Mouse (Mus musculus) hindbrain, embryonic 14.5 days (tissue): ENCODE measurements at regions not wholly inside any gene's neighbourhood (a gene's known extent, or its start where the extent isn't known, plus 50 kb on each side); places are given as distances from the start of the nearest gene placed in this dataset.
"Not testable (repeated sequence)": the region's sequence is repeated elsewhere in the genome, so short reads cannot be mapped to it uniquely, and the experiment has no call there.

Experiments
- ATAC-seq: fragments of 200-750 bp; cut with Nextera tagmentation; 2 replicates; pipeline ENCODE4 v1.8.0; 2017; ENCODE audit warnings: moderate number of reproducible peaks, mild to moderate bottlenecking, moderate TSS enrichment, moderate library complexity; ENCODE audit not compliant: low FRiP score
- DNase-seq: peaks from one replicate; pipeline ENCODE4 v3.0.0-alpha.2; 2015; ENCODE audit warnings: low spot score
- H3K27ac ChIP-seq: fragments of 300-500 bp; sonication (generic); 2 replicates; pipeline ENCODE4 v1.5.1; 2014; ENCODE audit warnings: mild to moderate bottlenecking, moderate library complexity
- H3K27me3 ChIP-seq: fragments of 300-500 bp; sonication (generic); 2 replicates; pipeline ENCODE4 v1.6.1; 2014; ENCODE audit warnings: mild to moderate bottlenecking, low read length, mixed read lengths; ENCODE audit not compliant: control insufficient read depth, insufficient read depth
- H3K36me3 ChIP-seq: fragments of 300-500 bp; sonication (generic); replicated peaks from 2 replicates; pipeline ENCODE4 v1.6.1; 2014; ENCODE audit not compliant: control insufficient read depth, insufficient read depth
- H3K4me1 ChIP-seq: fragments of 300-500 bp; sonication (generic); replicated peaks from 2 replicates; pipeline ENCODE4 v1.6.1; 2014; ENCODE audit warnings: antibody characterized with exemption, low read length, mixed read lengths; ENCODE audit not compliant: control insufficient read depth, insufficient read depth
- H3K4me2 ChIP-seq: fragments of 300-500 bp; sonication (generic); replicated peaks from 2 replicates; pipeline ENCODE4 v1.6.1; 2014; ENCODE audit warnings: mild to moderate bottlenecking, moderate library complexity
- H3K4me3 ChIP-seq: fragments of 300-500 bp; sonication (generic); replicated peaks from 2 replicates; pipeline ENCODE4 v1.5.1; 2014; ENCODE audit warnings: mild to moderate bottlenecking, low read length
- H3K9ac ChIP-seq: fragments of 300-500 bp; sonication (generic); 2 replicates; pipeline ENCODE4 v1.6.1; 2014
- H3K9me3 ChIP-seq: fragments of 300-500 bp; sonication (generic); 2 replicates; pipeline ENCODE4 v1.6.1; 2016; ENCODE audit warnings: low read length; ENCODE audit not compliant: control insufficient read depth
- WGBS: fragments of 180-500 bp; shearing (Covaris S2); extraction: QIAGEN DNeasy Blood & Tissue Kit; methylation state at CpG from one replicate; pipeline ENCODE4 v1.1.7; 2014; 5-methylcytosine and 5-hydroxymethylcytosine counted together

- no peak overlapping the region for H3K4me2 ChIP-seq
- no peaks in the 10 kb centered on the region for H3K9me3 ChIP-seq
- H3K4me3 ChIP-seq: no peak overlapping the region
- no peaks in the 10 kb centered on the region for H3K27me3 ChIP-seq
- 71% methylated on average over 1 of the region's 1 CpGs for WGBS
- H3K36me3 ChIP-seq: no peaks in the 10 kb centered on the region
- H3K9ac ChIP-seq: no peak overlapping the region
- peaks cover 8% of the 10 kb centered on the region for H3K4me1 ChIP-seq
- H3K27ac ChIP-seq: no peak overlapping the region
- ATAC-seq (no peak), DNase-seq (no peak)
Measured at GRCm38 (mm10) chr15:62257110-62257667, 1334.4 kb upstream of the A1bg start.

GRCm38 (mm10) chr15:62255571-62255970, 1332.8 kb upstream of the A1bg start:
- Histone ChIP-seq H3K4me2 (no peak overlapping the region), H3K27ac (no peak overlapping the region), H3K9ac (no peak overlapping the region), H3K4me1 (peaks cover 8% of the 10 kb centered on the region), H3K4me3 (no peak overlapping the region), H3K9me3 (no peaks in the 10 kb centered on the region), H3K27me3 (no peaks in the 10 kb centered on the region), H3K36me3 (no peaks in the 10 kb centered on the region)
- ATAC-seq (no peak), DNase-seq (no peak)
- 90% methylated on average over 5 of the region's 5 CpGs for WGBS

- H3K27ac ChIP-seq: no peak overlapping the region
- WGBS: 94% methylated on average over 4 of the region's 4 CpGs
- DNase-seq: no peak
- no peak overlapping the region for H3K4me3 ChIP-seq
- no peaks in the 10 kb centered on the region for H3K36me3 ChIP-seq
- peaks cover 8% of the 10 kb centered on the region for H3K4me1 ChIP-seq
- H3K4me2 ChIP-seq: no peak overlapping the region
- H3K9me3 ChIP-seq: no peaks in the 10 kb centered on the region
- H3K27me3 ChIP-seq: no peaks in the 10 kb centered on the region
- H3K9ac ChIP-seq: no peak overlapping the region
- no peak for ATAC-seq
Measured at GRCm38 (mm10) chr15:62253724-62254123, 1330.9 kb upstream of the A1bg start.

- H3K27me3 ChIP-seq, H3K9me3 ChIP-seq, H3K4me2 ChIP-seq, H3K36me3 ChIP-seq, H3K4me3 ChIP-seq, ATAC-seq, DNase-seq, H3K9ac ChIP-seq, H3K4me1 ChIP-seq, H3K27ac ChIP-seq: not testable (repeated sequence)
- 90% methylated on average over 2 of the region's 2 CpGs for WGBS
Measured at GRCm38 (mm10) chr15:62252078-62252833, 1329.4 kb upstream of the A1bg start.

GRCm38 (mm10) chr15:62249436-62249835, 1326.6 kb upstream of the A1bg start:
- WGBS: 44% methylated on average over 4 of the region's 4 CpGs
- no peak overlapping the region for H3K4me3 ChIP-seq
- H3K9ac ChIP-seq: no peak overlapping the region
- peak; percentile 55; the same call in 1 of the 2 replicates for ATAC-seq
- no peaks in the 10 kb centered on the region for H3K27me3 ChIP-seq
- no peak overlapping the region for H3K27ac ChIP-seq
- no peak for DNase-seq
- H3K9me3 ChIP-seq: no peaks in the 10 kb centered on the region
- no peak overlapping the region for H3K4me2 ChIP-seq
- no peaks in the 10 kb centered on the region for H3K36me3 ChIP-seq
- no peaks in the 10 kb centered on the region for H3K4me1 ChIP-seq

GRCm38 (mm10) chr15:62246561-62247079, 1323.8 kb upstream of the A1bg start:
- WGBS: 91% methylated on average over 4 of the region's 4 CpGs
- no peak for ATAC-seq
- no peaks in the 10 kb centered on the region for H3K9me3 ChIP-seq

GRCm38 (mm10) chr15:62245237-62245636, 1322.4 kb upstream of the A1bg start:
- no peak for ATAC-seq
- DNase-seq: no peak
- no peaks in the 10 kb centered on the region for H3K36me3 ChIP-seq

More at GRCm38 (mm10) chr15:62246561-62247079, 1323.8 kb upstream of the A1bg start:
- Histone ChIP-seq H3K36me3 (no peaks in the 10 kb centered on the region), H3K4me1 (no peaks in the 10 kb centered on the region), H3K9ac (no peak overlapping the region), H3K4me3 (no peak overlapping the region), H3K4me2 (no peak overlapping the region), H3K27me3 (no peaks in the 10 kb centered on the region), H3K27ac (no peak overlapping the region)
- DNase-seq: no peak

GRCm38 (mm10) chr15:62244819-62245218, 1322.0 kb upstream of the A1bg start:
- 95% methylated on average over 3 of the region's 3 CpGs for WGBS
- ATAC-seq (no peak), DNase-seq (no peak)
- no peak overlapping the region for H3K9ac ChIP-seq
- H3K4me3 ChIP-seq: no peak overlapping the region
- no peak overlapping the region for H3K4me2 ChIP-seq
- no peaks in the 10 kb centered on the region for H3K9me3 ChIP-seq
- H3K27ac ChIP-seq: no peak overlapping the region
- H3K4me1 ChIP-seq: no peaks in the 10 kb centered on the region
- H3K36me3 ChIP-seq: no peaks in the 10 kb centered on the region
- no peaks in the 10 kb centered on the region for H3K27me3 ChIP-seq

More at GRCm38 (mm10) chr15:62245237-62245636, 1322.4 kb upstream of the A1bg start:
- no peaks in the 10 kb centered on the region for H3K27me3 ChIP-seq
- no peak overlapping the region for H3K4me2 ChIP-seq
- WGBS: 87% methylated on average over 1 of the region's 1 CpGs
- H3K9me3 ChIP-seq: no peaks in the 10 kb centered on the region
- no peak overlapping the region for H3K9ac ChIP-seq
- no peak overlapping the region for H3K4me3 ChIP-seq
- no peak overlapping the region for H3K27ac ChIP-seq
- no peaks in the 10 kb centered on the region for H3K4me1 ChIP-seq

GRCm38 (mm10) chr15:62240031-62240430, 1317.2 kb upstream of the A1bg start:
- no peak overlapping the region for H3K4me3 ChIP-seq
- DNase-seq: no peak
- no peak overlapping the region for H3K4me2 ChIP-seq
- H3K27me3 ChIP-seq: no peaks in the 10 kb centered on the region
- WGBS: 99% methylated on average over 3 of the region's 3 CpGs
- no peaks in the 10 kb centered on the region for H3K9me3 ChIP-seq
- H3K9ac ChIP-seq: no peak overlapping the region
- no peaks in the 10 kb centered on the region for H3K36me3 ChIP-seq
- no peaks in the 10 kb centered on the region for H3K4me1 ChIP-seq
- no peak for ATAC-seq
- no peak overlapping the region for H3K27ac ChIP-seq
